Comparison of ENCODE assay signal across 8 mouse cellular contexts in the genomic region with DNA sequence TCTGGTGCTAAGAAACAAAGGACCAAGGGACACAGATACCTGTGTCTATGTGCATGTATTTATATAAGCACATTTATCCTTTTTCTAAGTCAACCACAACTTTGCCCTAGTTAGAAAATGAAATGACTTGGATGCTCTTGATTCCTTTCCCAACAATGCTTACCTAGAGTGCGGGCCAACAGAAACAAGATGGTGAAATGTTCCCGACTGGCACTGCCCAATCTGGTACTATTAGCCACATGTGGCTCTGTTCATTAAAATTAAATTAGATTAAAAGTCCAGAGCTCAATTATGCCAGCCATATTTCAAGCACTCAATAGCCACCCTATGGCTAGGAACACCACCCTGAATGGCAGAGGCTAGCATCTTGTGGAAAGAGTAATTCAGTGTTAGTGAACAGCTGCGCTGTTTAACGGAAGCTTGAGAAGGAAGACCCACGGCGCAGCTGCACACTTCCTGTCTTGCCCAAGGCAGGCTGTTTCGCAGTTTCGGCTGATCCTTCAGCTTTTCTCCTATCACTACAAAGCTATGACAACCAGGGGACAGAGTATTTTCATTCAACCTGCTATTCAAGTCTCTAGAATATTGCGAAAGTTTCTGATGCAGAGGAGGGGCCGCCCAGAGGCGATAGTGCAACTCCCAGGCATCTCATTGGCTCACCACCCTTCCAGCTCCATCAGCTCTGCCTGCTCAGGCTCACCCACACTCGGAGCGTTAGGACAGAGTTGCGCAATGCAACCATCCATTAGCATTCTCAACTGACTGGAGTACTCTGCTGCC. TPM values are rescaled to one million over a fixed set of nuclear protein-coding genes. Genes with fewer than 3 reads are reported as not detected.
DNase-seq lines count a peak whose midpoint lies in the region; ATAC-seq and TF ChIP-seq lines count a peak whose summit lies in the region.

No protein-coding gene starts in this region.

- peak overlapping the region; percentile 40 for H3K27ac ChIP-seq in liver, postnatal 0 days (ENCODE audit: low read depth)
- no peak overlapping the region for H3K27ac ChIP-seq in layer of hippocampus, adult 2 months

- H3K9ac ChIP-seq in liver, postnatal 0 days (replicated peaks) = no peak overlapping the region

- H3K36me3 ChIP-seq in liver, postnatal 0 days (replicated peaks; ENCODE audit: insufficient read depth, low read length) = peaks cover 21% of the 10 kb centered on the region

- no peak for TF ChIP-seq CTCF in liver, postnatal 0 days (IDR thresholded peaks at IDR 0.05; ENCODE audit: low read depth)
- TF ChIP-seq CTCF in layer of hippocampus, adult 2 months (conservative IDR thresholded peaks at IDR 0.05) = no peak

- no peak for TF ChIP-seq EP300 in liver, postnatal 0 days (IDR thresholded peaks at IDR 0.05; ENCODE audit: low read depth)

- WGBS in liver, postnatal 0 days (ENCODE audit: insufficient replicate concordance) = 33% methylated on average over 14 of the region's 14 CpGs

- intact Hi-C loops in heart, postnatal 25 days (cut with DNase I) = no loop called here

- peak; percentile 52 for DNase-seq in CD4-positive helper T cell, adult 2 months (ENCODE audit: low read depth, low spot score)
- peak; percentile 10 for DNase-seq in ZHBTc4 (ENCODE audit: low read depth, low spot score)
- peak; percentile 61 for DNase-seq in heart, postnatal 25 days (ENCODE audit: low spot score)
- DNase-seq in liver, postnatal 0 days = peak; percentile 60
- peak; percentile 52 to 61 for DNase-seq in spleen, postnatal 36 days (ENCODE audit: low spot score in 2 of 2)
- DNase-seq in layer of hippocampus, adult 2 months (ENCODE audit: low spot score in 2 of 2) = no peak
- DNase-seq in retina, postnatal 1 day = no peak
- DNase-seq in cerebellum, adult 9-10 months = no peak

- H3K4me2 ChIP-seq in liver, postnatal 0 days (ENCODE audit: low read depth, low read length) = peak overlapping the region; percentile 36

- peak; percentile 84 for ATAC-seq in liver, postnatal 0 days

- H3K9me3 ChIP-seq in liver, postnatal 0 days (ENCODE audit: low read length) = no peaks in the 10 kb centered on the region

- H3K4me3 ChIP-seq in liver, postnatal 0 days (ENCODE audit: low read depth, low read length) = no peak overlapping the region; the same call in 1 of the 2 replicates
- H3K4me3 ChIP-seq in layer of hippocampus, adult 2 months = no peak overlapping the region; the same call in 1 of the 2 replicates

- H3K4me1 ChIP-seq in liver, postnatal 0 days (ENCODE audit: insufficient read depth) = peaks cover 4% of the 10 kb centered on the region; the same call in 1 of the 2 replicates

- no peaks in the 10 kb centered on the region for H3K27me3 ChIP-seq in liver, postnatal 0 days (ENCODE audit: insufficient read depth, low read length)

RNA-seq across cellular contexts. Expression of a gene that starts 34.9 kb away (rescaled TPM):
- 10 to 100 TPM; 19.2 to 20.2 TPM for total RNA-seq in heart, postnatal 25 days (2021)
- 16.5 and 23.0 TPM in 2 replicates for polyA plus RNA-seq in liver, postnatal 0 days (2015; fragmentation: Nextera tagmentation; extraction: Ambion mirVana)
- total RNA-seq in layer of hippocampus, adult 2 months (2021) = 1 to 10 TPM; 2.2 to 2.3 TPM

Comparison
In these comparisons a context has a peak if more than half of its experiments do, and no peak if none do; other contexts are left out.
1. DNase-seq: peak in CD4-positive helper T cell, adult 2 months (single experiment), ZHBTc4 (single experiment), heart, postnatal 25 days (single experiment), liver, postnatal 0 days (single experiment) and spleen, postnatal 36 days (2 of 2); none in layer of hippocampus, adult 2 months (0 of 2), retina, postnatal 1 day (single experiment) and cerebellum, adult 9-10 months (single experiment).
2. RNA of a gene that starts 34.9 kb away (total RNA-seq): 19.2 to 20.2 TPM in heart, postnatal 25 days; 2.2 to 2.3 TPM in layer of hippocampus, adult 2 months; every median in the first group is over 4 times any median in the second.